Mouse (Mus musculus) left cerebral cortex, postnatal 25 days (tissue): ENCODE measurements around the gene Unc79. TPM values are rescaled to one million over a fixed set of nuclear protein-coding genes. Genes with fewer than 3 reads are reported as not detected.
A peak's percentile ranks its signal among the peaks of the same experiment; 100 is the strongest.

Experiments
- DNase-seq, 2 experiments: peaks; one replicate each; pipeline ENCODE4 v3.0.0; 2022; ENCODE audit warnings: low spot score in 2 of 2, mixed read lengths in 1 of 2
- intact Hi-C: fragments of 180-260 bp; cut with DNase I; formaldehyde crosslinking; loops from one replicate; pipeline ENCODE4 v1.15.1; 2025
- total RNA-seq, 2 experiments: library from RNA; stranded (reverse); gene quantifications; 2 replicates each; pipeline ENCODE4 v1.2.3; 2021

The Unc79 gene
- total RNA-seq, 2 experiments from 2014 or later = 52.1 to 58.6 TPM

GRCm38 (mm10) chr12:103103601-103104000 lies 154.9 kb downstream of the Unc79 start:
- DNase-seq = no peak
- intact Hi-C loops = no loop called here

- no peak for DNase-seq
- intact Hi-C loops = no loop called here
Measured at GRCm38 (mm10) chr12:103109301-103109700, 160.6 kb downstream of the Unc79 start.

- no peak for DNase-seq
- intact Hi-C loops = no loop called here
Measured at GRCm38 (mm10) chr12:103116639-103117038, 168.0 kb downstream of the Unc79 start.

- no peak for DNase-seq
- intact Hi-C loops = no loop called here
Measured at GRCm38 (mm10) chr12:103117517-103118193, 169.0 kb downstream of the Unc79 start.

- intact Hi-C loops = no loop called here
- peak; percentile 30 to 52 for DNase-seq
Measured at GRCm38 (mm10) chr12:103121928-103122327, 173.3 kb downstream of the Unc79 start.

- DNase-seq = no peak
- intact Hi-C loops = no loop called here
Measured at GRCm38 (mm10) chr12:103123861-103124260, 175.2 kb downstream of the Unc79 start.

GRCm38 (mm10) chr12:103128914-103129313 lies 180.3 kb downstream of the Unc79 start:
- peak in 1 of 2 experiments; percentile 41 for DNase-seq
- intact Hi-C loops = no loop called here

- DNase-seq = no peak
- intact Hi-C loops = no loop called here
Measured at GRCm38 (mm10) chr12:103129395-103130248, 181.0 kb downstream of the Unc79 start.

GRCm38 (mm10) chr12:103131419-103131818 lies 182.8 kb downstream of the Unc79 start:
- DNase-seq = no peak
- intact Hi-C loops = no loop called here

- intact Hi-C loops = loop anchor here (2.0 kb wide), 1 partner anchor 164 kb away; no protein-coding TSS in a partner anchor
- peak; percentile 57 to 74 for DNase-seq
Measured at GRCm38 (mm10) chr12:103142550-103143010, 193.9 kb downstream of the Unc79 start.

GRCm38 (mm10) chr12:103143798-103144565 lies 195.3 kb downstream of the Unc79 start:
- peak; percentile 51 to 59 for DNase-seq
- intact Hi-C loops = loop anchor here (1.0 to 2.0 kb wide), 2 partner anchors 98 to 163 kb away; partner anchors contain the start of gene Prima1

- DNase-seq = no peak
- intact Hi-C loops = no loop called here
Measured at GRCm38 (mm10) chr12:103150247-103150646, 201.6 kb downstream of the Unc79 start.

- intact Hi-C loops = no loop called here
Measured at GRCm38 (mm10) chr12:103154927-103155326, 206.3 kb downstream of the Unc79 start.

GRCm38 (mm10) chr12:103155406-103155805 lies 206.7 kb downstream of the Unc79 start:
- peak in 1 of 2 experiments; percentile 32 for DNase-seq
- intact Hi-C loops = no loop called here

More at GRCm38 (mm10) chr12:103154927-103155326, 206.3 kb downstream of the Unc79 start:
- DNase-seq = no peak

GRCm38 (mm10) chr12:103157129-103157910 lies 208.7 kb downstream of the Unc79 start:
- intact Hi-C loops = no loop called here
- no peak for DNase-seq

GRCm38 (mm10) chr12:103159016-103159415 lies 210.4 kb downstream of the Unc79 start:
- DNase-seq = peak in 1 of 2 experiments; percentile 20
- intact Hi-C loops = no loop called here

GRCm38 (mm10) chr12:103160721-103161120 lies 212.1 kb downstream of the Unc79 start:
- DNase-seq = no peak
- intact Hi-C loops = no loop called here

- intact Hi-C loops = no loop called here
- no peak for DNase-seq
Measured at GRCm38 (mm10) chr12:103163596-103163995, 214.9 kb downstream of the Unc79 start.
